Mouse (Mus musculus): ENCODE measurements around the gene Add3.

- TF ChIP-seq CTCF (IDR thresholded peaks at IDR 0.05 in 2 of 3, conservative IDR thresholded peaks at IDR 0.05 in 1 of 3; ENCODE audit: control insufficient read depth in 1 of 3, insufficient read depth in 1 of 3, low read depth in 2 of 3, low read length in 3 of 3, poor library complexity in 1 of 3, severe bottlenecking in 1 of 3) (no peak), GATA1 (IDR thresholded peaks at IDR 0.05; ENCODE audit: low read depth, low read length) (no peak), ZC3H11A (IDR thresholded peaks at IDR 0.05; ENCODE audit: low read depth, low read length) (no peak), MAX (IDR thresholded peaks at IDR 0.05; ENCODE audit: low read length) (no peak), ZNF384 (IDR thresholded peaks at IDR 0.05; ENCODE audit: low read depth, low read length) (no peak), POLR2A (IDR thresholded peaks at IDR 0.05; ENCODE audit: control insufficient read depth in 1 of 2, insufficient read depth in 1 of 2, low read depth in 1 of 2, low read length in 2 of 2, poor library complexity in 1 of 2) (no peak), E2F4 (IDR thresholded peaks at IDR 0.05; ENCODE audit: borderline replicate concordance, low read depth, low read length) (no peak), TBP (IDR thresholded peaks at IDR 0.05; ENCODE audit: low read depth, low read length) (no peak)
Observed at GRCm38 (mm10) chr19:53251015-53251414, 110.8 kb downstream of the Add3 start.
